Comparison of ENCODE assay signal across 12 mouse cellular contexts in the genomic region with DNA sequence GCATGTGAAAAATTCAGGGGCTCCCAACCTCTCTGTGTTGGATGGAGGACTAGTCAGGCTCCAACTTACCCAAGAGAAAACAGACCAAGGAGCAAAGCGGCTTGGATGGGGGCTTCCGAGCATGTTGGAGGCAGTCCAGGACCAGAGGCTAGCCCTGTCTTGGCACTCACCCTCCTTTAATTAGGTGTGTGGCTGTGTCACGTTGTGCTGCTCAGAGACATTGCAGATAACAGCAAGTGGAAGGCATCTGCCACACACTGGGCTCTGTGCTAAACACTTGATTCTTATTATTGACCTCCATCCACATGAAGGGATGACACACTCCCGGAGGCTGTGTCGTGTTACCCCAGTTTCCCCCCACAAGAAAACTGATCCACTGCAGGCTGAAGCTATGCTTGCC. TPM values are rescaled to one million over a fixed set of nuclear protein-coding genes. Genes with fewer than 3 reads are reported as not detected.
A peak's percentile ranks its signal among the peaks of the same experiment; 100 is the strongest.
DNase-seq lines count a peak whose midpoint lies in the region; ATAC-seq lines count a peak whose summit lies in the region.
"Had no signal": no experiment of that assay in that cellular context is flagged by ENCODE, and none has a peak within 500 bp of the region (broad histone marks: within the 10 kb centered on the region; RNA-seq: fewer than 3 reads in every experiment).

No protein-coding gene starts in this region.

- 51% methylated on average over 5 of the region's 5 CpGs for WGBS in heart, embryonic 12.5 days
- 66% methylated on average over 5 of the region's 5 CpGs for WGBS in midbrain, embryonic 13.5 days
- 68% methylated on average over 5 of the region's 5 CpGs for WGBS in midbrain, embryonic 10.5 days
- WGBS in embryonic facial prominence, embryonic 14.5 days, result 39% methylated on average over 5 of the region's 5 CpGs
- 50% methylated on average over 5 of the region's 5 CpGs for WGBS in neural tube, embryonic 15.5 days
- WGBS in kidney, embryonic 14.5 days, result 44% methylated on average over 5 of the region's 5 CpGs

- H3K9ac ChIP-seq in heart, embryonic 12.5 days, result no peak overlapping the region
- no peak overlapping the region for H3K9ac ChIP-seq in midbrain, embryonic 13.5 days (replicated peaks)
- no peak overlapping the region for H3K9ac ChIP-seq in embryonic facial prominence, embryonic 14.5 days (ENCODE audit: low read depth, low read length)
- H3K9ac ChIP-seq in neural tube, embryonic 15.5 days (replicated peaks), result no peak overlapping the region
- H3K9ac ChIP-seq in kidney, embryonic 14.5 days (ENCODE audit: low read depth, low read length), result no peak overlapping the region
- H3K9ac ChIP-seq: kidney, embryonic 15.5 days had no signal

- H3K27me3 ChIP-seq in heart, embryonic 12.5 days (replicated peaks), result no peaks in the 10 kb centered on the region
- H3K27me3 ChIP-seq in midbrain, embryonic 13.5 days, result no peaks in the 10 kb centered on the region
- H3K27me3 ChIP-seq in midbrain, embryonic 10.5 days (ENCODE audit: low read depth, poor library complexity, severe bottlenecking), result 0 out of 2 replicates have a peak, but pooled peaks cover 6% of the 10 kb centered on the region
- H3K27me3 ChIP-seq in embryonic facial prominence, embryonic 14.5 days (replicated peaks; ENCODE audit: control insufficient read depth, insufficient read depth, low read length), result no peaks in the 10 kb centered on the region
- H3K27me3 ChIP-seq in neural tube, embryonic 15.5 days (replicated peaks), result no peaks in the 10 kb centered on the region
- no peaks in the 10 kb centered on the region for H3K27me3 ChIP-seq in kidney, embryonic 14.5 days (ENCODE audit: control insufficient read depth, insufficient read depth, low read length)
- H3K27me3 ChIP-seq: kidney, embryonic 15.5 days had no signal

- H3K27ac ChIP-seq in heart, embryonic 12.5 days (ENCODE audit: poor library complexity, severe bottlenecking), result no peak overlapping the region
- H3K27ac ChIP-seq in midbrain, embryonic 13.5 days, result no peak overlapping the region
- H3K27ac ChIP-seq in midbrain, embryonic 10.5 days (replicated peaks), result no peak overlapping the region
- no peak overlapping the region for H3K27ac ChIP-seq in embryonic facial prominence, embryonic 14.5 days (replicated peaks; ENCODE audit: low read depth, low read length)
- H3K27ac ChIP-seq in neural tube, embryonic 15.5 days (replicated peaks), result no peak overlapping the region
- H3K27ac ChIP-seq in kidney, embryonic 14.5 days (ENCODE audit: low read depth, low read length), result no peak overlapping the region
- H3K27ac ChIP-seq: kidney, embryonic 15.5 days; layer of hippocampus, adult 2 months; left cerebral cortex, adult 2 months; macrophage had no signal

- no peak overlapping the region for H3K4me3 ChIP-seq in heart, embryonic 12.5 days
- H3K4me3 ChIP-seq in midbrain, embryonic 13.5 days (replicated peaks), result no peak overlapping the region
- H3K4me3 ChIP-seq in midbrain, embryonic 10.5 days, result no peak overlapping the region
- no peak overlapping the region for H3K4me3 ChIP-seq in embryonic facial prominence, embryonic 14.5 days (ENCODE audit: low read depth, low read length)
- H3K4me3 ChIP-seq in neural tube, embryonic 15.5 days (replicated peaks), result no peak overlapping the region
- no peak overlapping the region for H3K4me3 ChIP-seq in kidney, embryonic 14.5 days (ENCODE audit: low read length)
- H3K4me3 ChIP-seq: kidney, embryonic 15.5 days; layer of hippocampus, adult 2 months; left cerebral cortex, adult 2 months had no signal

- H3K9me3 ChIP-seq in heart, embryonic 12.5 days (replicated peaks), result no peaks in the 10 kb centered on the region
- no peaks in the 10 kb centered on the region for H3K9me3 ChIP-seq in midbrain, embryonic 13.5 days
- H3K9me3 ChIP-seq in midbrain, embryonic 10.5 days (replicated peaks), result no peaks in the 10 kb centered on the region
- no peaks in the 10 kb centered on the region for H3K9me3 ChIP-seq in embryonic facial prominence, embryonic 14.5 days (ENCODE audit: control insufficient read depth, low read length)
- no peaks in the 10 kb centered on the region for H3K9me3 ChIP-seq in neural tube, embryonic 15.5 days (replicated peaks)
- H3K9me3 ChIP-seq in kidney, embryonic 14.5 days (ENCODE audit: control insufficient read depth, low read length), result no peaks in the 10 kb centered on the region
- H3K9me3 ChIP-seq: kidney, embryonic 15.5 days had no signal

- ATAC-seq in heart, embryonic 12.5 days (ENCODE audit: insufficient number of reproducible peaks, low FRiP score), result 0 out of 2 replicates have a peak, but pooled peaks have one; percentile 20
- 0 out of 2 replicates have a peak, but pooled peaks have one; percentile 29 for ATAC-seq in midbrain, embryonic 13.5 days
- ATAC-seq in embryonic facial prominence, embryonic 14.5 days (ENCODE audit: low read depth), result 0 out of 2 replicates have a peak, but pooled peaks have one; percentile 32
- ATAC-seq in neural tube, embryonic 15.5 days (ENCODE audit: low FRiP score), result peak; percentile 20; the same call in 1 of the 2 replicates
- no peak for ATAC-seq in kidney, embryonic 14.5 days (ENCODE audit: low FRiP score, low TSS enrichment)

- peaks cover 21% of the 10 kb centered on the region for H3K4me1 ChIP-seq in heart, embryonic 12.5 days (replicated peaks)
- H3K4me1 ChIP-seq in midbrain, embryonic 13.5 days (replicated peaks), result peaks cover 13% of the 10 kb centered on the region; the same call in 1 of the 2 replicates
- H3K4me1 ChIP-seq in midbrain, embryonic 10.5 days, result peaks cover 8% of the 10 kb centered on the region
- H3K4me1 ChIP-seq in embryonic facial prominence, embryonic 14.5 days (ENCODE audit: control insufficient read depth, insufficient read depth, low read length), result peaks cover 13% of the 10 kb centered on the region
- peaks cover 17% of the 10 kb centered on the region for H3K4me1 ChIP-seq in neural tube, embryonic 15.5 days
- no peaks in the 10 kb centered on the region for H3K4me1 ChIP-seq in kidney, embryonic 14.5 days (ENCODE audit: control insufficient read depth, insufficient read depth, low read length)

- H3K4me2 ChIP-seq in heart, embryonic 12.5 days, result no peak overlapping the region
- no peak overlapping the region for H3K4me2 ChIP-seq in midbrain, embryonic 13.5 days (replicated peaks)
- no peak overlapping the region for H3K4me2 ChIP-seq in embryonic facial prominence, embryonic 14.5 days (ENCODE audit: low read depth, low read length)
- H3K4me2 ChIP-seq in neural tube, embryonic 15.5 days, result no peak overlapping the region
- H3K4me2 ChIP-seq in kidney, embryonic 14.5 days (replicated peaks; ENCODE audit: low read depth, low read length), result no peak overlapping the region
- H3K4me2 ChIP-seq: kidney, embryonic 15.5 days had no signal

- no peak for DNase-seq in heart, postnatal 4 days
- no peak for DNase-seq in midbrain, embryonic 10.5 days (ENCODE audit: low spot score)
- DNase-seq in embryonic facial prominence, embryonic 14.5 days (ENCODE audit: low spot score), result peak; percentile 23
- DNase-seq: gastrocnemius, postnatal 10 days had no signal

- no peaks in the 10 kb centered on the region for H3K36me3 ChIP-seq in heart, embryonic 12.5 days
- no peaks in the 10 kb centered on the region for H3K36me3 ChIP-seq in midbrain, embryonic 13.5 days
- no peaks in the 10 kb centered on the region for H3K36me3 ChIP-seq in midbrain, embryonic 10.5 days
- no peaks in the 10 kb centered on the region for H3K36me3 ChIP-seq in embryonic facial prominence, embryonic 14.5 days (ENCODE audit: control insufficient read depth, insufficient read depth, low read length)
- H3K36me3 ChIP-seq in neural tube, embryonic 15.5 days, result no peaks in the 10 kb centered on the region
- no peaks in the 10 kb centered on the region for H3K36me3 ChIP-seq in kidney, embryonic 14.5 days (ENCODE audit: control insufficient read depth, insufficient read depth, low read length)
- H3K36me3 ChIP-seq: kidney, embryonic 15.5 days had no signal

RNA-seq across cellular contexts. Expression of a gene that starts 53.9 kb away (rescaled TPM):
- polyA plus RNA-seq in heart, embryonic 12.5 days (2016; fragmentation: Nextera tagmentation; extraction: Ambion mirVana), result 4.3 and 5.4 TPM in 2 replicates
- total RNA-seq in heart, postnatal 4 days (2021), result 10 to 100 TPM; 44.3 to 44.9 TPM
- polyA plus RNA-seq in midbrain, embryonic 13.5 days (2015; fragmentation: Nextera tagmentation; extraction: Ambion mirVana), result 1.3 and 2.1 TPM in 2 replicates
- polyA plus RNA-seq in midbrain, embryonic 10.5 days (2016; fragmentation: Nextera tagmentation; extraction: Ambion mirVana), result 1.00 and 1.2 TPM in 2 replicates
- 24.4 and 27.5 TPM in 2 replicates for polyA plus RNA-seq in embryonic facial prominence, embryonic 14.5 days (2014; fragmentation: Nextera tagmentation; extraction: Ambion mirVana)
- polyA plus RNA-seq in neural tube, embryonic 15.5 days (2015; fragmentation: Nextera tagmentation; extraction: Ambion mirVana), result 3.7 and 4.9 TPM in 2 replicates
- 3.8 and 3.9 TPM in 2 replicates for polyA plus RNA-seq in kidney, embryonic 14.5 days (2014; fragmentation: Nextera tagmentation; extraction: Ambion mirVana)
